Mouse (Mus musculus): Measurements from ENCODE around the gene Gm6583.
A peak's percentile ranks its signal among the peaks of the same experiment; 100 is the strongest.
"Not testable (repeated sequence)": the region's sequence is repeated elsewhere in the genome, so short reads cannot be mapped to it uniquely, and the experiment has no call there.

Gm6583 gene

DNA sequence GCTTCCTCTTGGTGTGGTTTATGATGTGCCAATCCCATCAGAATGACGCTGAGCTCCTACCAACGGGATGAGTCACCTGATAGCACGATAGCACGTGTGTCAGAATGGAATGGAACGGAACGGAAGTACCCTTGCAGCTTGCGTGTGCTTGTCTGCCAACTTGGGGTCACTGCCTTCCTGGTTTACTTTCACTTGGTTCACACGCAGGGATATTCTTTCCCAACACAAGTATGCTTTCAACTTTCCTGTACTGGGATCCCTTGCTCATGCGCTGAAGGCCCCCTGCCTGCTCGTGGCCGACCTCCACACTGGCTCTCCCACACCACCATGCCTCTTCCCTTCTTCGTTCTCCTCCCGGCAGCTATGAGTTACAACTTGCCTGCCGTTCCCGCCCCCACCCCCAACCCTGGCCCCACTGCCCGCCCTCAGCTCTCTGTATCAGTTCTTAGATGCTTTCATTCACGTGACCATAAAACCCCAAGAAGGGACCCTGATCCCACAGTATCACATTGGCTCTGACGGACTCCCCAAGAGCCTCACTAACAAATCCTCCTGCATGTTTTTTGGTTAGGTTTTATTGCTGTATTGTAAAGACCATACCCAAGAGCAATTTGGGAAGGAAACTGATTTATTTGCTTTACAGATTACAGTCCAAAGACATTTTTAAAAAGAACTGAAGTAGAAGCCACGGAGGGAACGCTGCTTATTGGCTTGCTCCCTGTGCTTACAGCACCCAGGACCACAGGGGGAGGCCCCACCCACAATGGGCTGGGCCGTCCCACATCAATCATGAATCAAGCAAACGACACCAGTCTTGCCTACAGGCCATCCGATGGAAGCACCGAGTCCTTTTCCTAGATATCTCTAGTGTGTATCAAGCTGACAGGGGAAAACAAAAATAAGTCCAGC, 30.9 kb downstream of the Gm6583 start:
- DNase-seq (ENCODE audit: low read depth) = peak; percentile 79

GRCm38 (mm10) chr5:112323246-112323645, 32.6 kb downstream of the Gm6583 start:
- DNase-seq (ENCODE audit: low read depth) = no peak

- DNase-seq (ENCODE audit: low read depth) = no peak
Observed at GRCm38 (mm10) chr5:112321376-112321775, 34.5 kb downstream of the Gm6583 start.

- DNase-seq (ENCODE audit: low read depth) = no peak
Observed at GRCm38 (mm10) chr5:112320936-112321335, 34.9 kb downstream of the Gm6583 start.

DNA sequence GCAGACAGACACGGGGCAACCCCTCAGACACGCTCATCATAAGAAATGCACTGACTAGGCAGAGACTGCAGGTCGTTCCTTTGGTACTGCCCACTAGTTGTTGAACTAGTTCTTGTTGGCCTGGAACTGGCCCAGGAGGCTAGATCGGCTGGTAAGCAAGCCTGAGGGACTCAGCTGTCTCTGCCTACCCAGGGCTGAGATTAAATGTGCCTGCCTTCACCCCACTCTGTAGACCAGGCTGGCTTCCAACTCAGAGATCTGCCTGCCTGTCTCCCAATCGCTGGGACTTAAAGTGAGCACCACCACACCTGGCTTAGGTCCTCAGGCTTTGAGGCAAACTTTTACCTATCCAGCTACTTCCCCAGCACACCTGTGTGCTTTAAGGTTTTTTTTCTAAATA, 35.5 kb downstream of the Gm6583 start:
- DNase-seq (ENCODE audit: low read depth) = no peak

GRCm38 (mm10) chr5:112319343-112319742, 36.5 kb downstream of the Gm6583 start:
- not testable (repeated sequence) for DNase-seq (ENCODE audit: low read depth)

DNA sequence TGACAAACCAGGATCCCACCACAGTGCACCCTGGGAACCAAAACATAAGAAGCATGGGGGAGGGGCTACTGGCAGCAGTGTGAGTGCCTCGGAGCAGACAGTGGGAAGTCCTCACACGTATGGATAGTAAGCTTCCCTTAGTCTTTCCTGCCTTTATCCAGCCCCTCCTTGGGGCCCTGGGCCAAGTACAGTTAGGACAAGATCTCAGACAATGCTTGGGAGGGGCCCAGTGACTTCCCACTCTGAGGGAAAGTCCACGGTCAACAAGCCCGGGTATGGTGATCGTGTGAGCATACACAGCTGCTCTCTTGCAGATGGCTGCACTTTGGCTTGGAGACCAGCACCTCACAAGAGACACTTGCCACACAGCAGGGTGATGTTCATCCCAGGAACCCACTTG, 38.5 kb downstream of the Gm6583 start:
- no peak for DNase-seq (ENCODE audit: low read depth)

DNA sequence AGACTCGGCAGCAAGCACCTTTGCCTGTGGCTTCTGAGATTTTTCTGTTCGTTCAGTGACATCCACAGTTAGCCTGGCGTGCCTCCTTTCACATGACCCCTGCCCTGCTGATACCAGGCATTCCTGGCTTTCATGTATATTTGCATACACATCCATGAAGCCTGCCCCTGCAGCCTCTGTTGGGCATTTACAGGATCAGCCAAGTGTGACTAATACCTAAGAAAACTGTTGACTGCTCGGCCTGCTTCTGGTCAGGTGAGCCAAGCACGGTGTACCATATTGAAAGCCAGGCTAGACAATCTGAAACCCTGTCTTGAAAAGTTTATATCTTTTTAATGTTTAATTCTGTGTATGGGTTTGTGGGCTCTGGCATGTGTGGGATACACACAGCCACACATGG, 39.4 kb downstream of the Gm6583 start:
- DNase-seq (ENCODE audit: low read depth) = no peak

GRCm38 (mm10) chr5:112313222-112313885, 42.5 kb downstream of the Gm6583 start:
- DNase-seq (ENCODE audit: low read depth) = no peak

- no peak for DNase-seq (ENCODE audit: low read depth)
Observed at GRCm38 (mm10) chr5:112305842-112306241, 50.0 kb downstream of the Gm6583 start.

Measured in c-Kit-positive CD71-positive TER-119-negative erythroid progenitor cells, embryonic 14.5 days (primary cell).